Mouse (Mus musculus) urinary bladder, postnatal 36 days (tissue): ENCODE results near the gene Slc25a16.
"Not testable (repeated sequence)": the region's sequence is repeated elsewhere in the genome, so short reads cannot be mapped to it uniquely, and the experiment has no call there.

Source experiments
- DNase-seq, 2 experiments: peaks; one replicate each; pipeline ENCODE4 v3.0.0; 2022; ENCODE audit warnings: low spot score in 2 of 2, mixed read lengths in 1 of 2

Slc25a16 gene

GRCm38 (mm10) chr10:62902829-62903228 lies 17.6 kb upstream of the Slc25a16 start:
- no peak for DNase-seq

- DNase-seq, result no peak
Observed at GRCm38 (mm10) chr10:62906336-62906735, 14.1 kb upstream of the Slc25a16 start.

- DNase-seq, result not testable (repeated sequence)
Observed at GRCm38 (mm10) chr10:62908896-62909295, 11.5 kb upstream of the Slc25a16 start, which contains the start of gene Tet1. Gene Tet1, minus strand, starts transcription at chr10:62908996.

- DNase-seq, result no peak
Observed at GRCm38 (mm10) chr10:62911120-62911519, 9.3 kb upstream of the Slc25a16 start.

- no peak for DNase-seq
Observed at GRCm38 (mm10) chr10:62918985-62919384, 1.4 kb upstream of the Slc25a16 start.

GRCm38 (mm10) chr10:62920766-62921156 lies 328 bp downstream of the Slc25a16 start:
- DNase-seq, result no peak

GRCm38 (mm10) chr10:62924096-62924635 lies 3.7 kb downstream of the Slc25a16 start:
- DNase-seq, result no peak

- no peak for DNase-seq
Observed at GRCm38 (mm10) chr10:62932381-62932780, 11.9 kb downstream of the Slc25a16 start.

GRCm38 (mm10) chr10:62944975-62945580 lies 24.6 kb downstream of the Slc25a16 start:
- DNase-seq, result no peak

GRCm38 (mm10) chr10:62946738-62947471 lies 26.5 kb downstream of the Slc25a16 start, which contains the start of gene Dna2:
Gene Dna2, plus strand, starts transcription at chr10:62947026.
- DNase-seq, result peak; percentile 61 to 64

- DNase-seq, result no peak
Observed at GRCm38 (mm10) chr10:62948551-62948950, 28.1 kb downstream of the Slc25a16 start.

GRCm38 (mm10) chr10:62963956-62964355 lies 43.5 kb downstream of the Slc25a16 start:
- DNase-seq, result no peak

- no peak for DNase-seq
Observed at GRCm38 (mm10) chr10:62965796-62966195, 45.4 kb downstream of the Slc25a16 start.

- DNase-seq, result no peak
Observed at GRCm38 (mm10) chr10:62966291-62966690, 45.9 kb downstream of the Slc25a16 start.

GRCm38 (mm10) chr10:62971821-62972220 lies 51.4 kb downstream of the Slc25a16 start:
- no peak for DNase-seq

- DNase-seq, result no peak
Observed at GRCm38 (mm10) chr10:62979667-62980038, 59.2 kb downstream of the Slc25a16 start.

GRCm38 (mm10) chr10:62980039-62980954 lies 59.9 kb downstream of the Slc25a16 start, which contains the start of gene Rufy2:
Gene Rufy2, plus strand, starts transcription at chr10:62980223.
- DNase-seq, result peak; percentile 65 to 75

- DNase-seq, result no peak
Observed at GRCm38 (mm10) chr10:62984072-62984471, 63.6 kb downstream of the Slc25a16 start.

GRCm38 (mm10) chr10:62984495-62984894 lies 64.1 kb downstream of the Slc25a16 start:
- no peak for DNase-seq

GRCm38 (mm10) chr10:62987341-62987740 lies 66.9 kb downstream of the Slc25a16 start:
- no peak for DNase-seq

GRCm38 (mm10) chr10:62990636-62991035 lies 70.2 kb downstream of the Slc25a16 start:
- no peak for DNase-seq

- no peak for DNase-seq
Observed at GRCm38 (mm10) chr10:62993991-62994390, 73.6 kb downstream of the Slc25a16 start.
